Mouse (Mus musculus): ENCODE data around the gene Actr5.

DNA sequence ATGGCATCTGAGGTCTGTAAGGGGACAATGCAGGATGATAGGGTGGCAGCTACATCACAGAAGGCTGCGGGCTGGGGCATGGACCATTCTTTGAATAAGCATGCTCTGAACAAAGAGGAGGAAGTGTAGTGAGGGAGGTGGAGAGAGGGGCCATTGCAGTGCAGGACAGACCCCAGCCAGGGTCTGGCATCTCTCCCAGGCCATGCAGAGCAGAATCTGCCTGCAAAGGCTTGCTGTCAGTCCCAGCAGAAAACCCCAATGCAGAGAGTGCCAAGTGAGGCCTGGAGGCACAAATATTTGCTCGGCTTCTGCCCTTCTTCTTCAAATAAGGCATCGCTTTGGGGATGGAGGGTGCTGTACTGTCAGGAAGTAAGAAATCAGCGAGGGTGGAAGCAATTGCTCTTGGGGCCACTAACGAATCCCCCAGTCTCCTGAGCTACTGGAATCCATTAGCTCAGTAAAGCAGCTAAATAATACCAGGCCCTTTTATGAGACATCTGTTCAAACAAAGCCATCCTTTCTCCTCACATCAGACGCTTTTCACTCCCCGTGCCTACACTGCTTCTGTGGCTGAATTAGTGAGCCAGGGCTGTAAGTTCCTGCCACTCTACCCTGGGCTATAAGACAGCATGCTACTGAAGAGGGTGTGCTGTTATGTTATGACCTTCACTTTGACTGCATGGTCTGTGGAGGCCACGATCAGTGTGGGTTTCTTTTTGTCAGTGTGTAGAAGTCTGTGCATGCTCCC, 36.0 kb upstream of the Actr5 start:
- TF ChIP-seq CTCF (IDR thresholded peaks at IDR 0.05; ENCODE audit: extremely low read depth, insufficient read depth, insufficient read length, insufficient replicate concordance), result no peak
- TF ChIP-seq POLR2A (IDR thresholded peaks at IDR 0.05; ENCODE audit: low read depth, low read length), result no peak

Data from spleen, adult 2 months (tissue).